Mouse (Mus musculus): Measurements from ENCODE around the gene Nedd4. TPM values are rescaled to one million over a fixed set of nuclear protein-coding genes. Genes with fewer than 3 reads are reported as not detected.

Gene Nedd4
- total and polyA plus RNA-seq, 3 experiments, result 167 to 583 (median 216) TPM

GRCm38 (mm10) chr9:72766789-72767349 is 104.7 kb downstream of the Nedd4 start (continued):
- no peak for TF ChIP-seq MYC (IDR thresholded peaks at IDR 0.05; ENCODE audit: low read depth, low read length)
- TF ChIP-seq ZMIZ1 (IDR thresholded peaks at IDR 0.05; ENCODE audit: low read depth, low read length), result no peak

GRCm38 (mm10) chr9:72775022-72775421 is 112.9 kb downstream of the Nedd4 start:
- Histone ChIP-seq H3K4me1 (ENCODE audit: control insufficient read depth in 1 of 2, insufficient read depth in 2 of 2, low read length in 2 of 2) (peaks cover 0 to 3% of the 10 kb centered on the region in 2 experiments; a peak in 1 of 4 replicates), H3K9me3 (replicated peaks; ENCODE audit: insufficient read depth, low read length) (no peaks in the 10 kb centered on the region), H3K27ac (ENCODE audit: control insufficient read depth, low read depth, low read length) (no peak overlapping the region), H3K27me3 (ENCODE audit: control insufficient read depth in 1 of 2, insufficient read depth in 2 of 2, low read length in 2 of 2) (no peaks in the 10 kb centered on the region; a peak in 2 of 4 replicates), H3K79me2 (ENCODE audit: control insufficient read depth, insufficient read depth, low read length, poor library complexity) (no peaks in the 10 kb centered on the region), H3K36me3 (ENCODE audit: control insufficient read depth in 1 of 2, insufficient read depth in 2 of 2, low read length in 2 of 2) (peaks cover 0 to 2% of the 10 kb centered on the region in 2 experiments; a peak in 1 of 4 replicates), H3K9ac (ENCODE audit: control insufficient read depth, low read depth, low read length, poor library complexity, severe bottlenecking) (no peak overlapping the region), H3K4me3 (ENCODE audit: control insufficient read depth in 1 of 2, insufficient read depth in 1 of 2, low read depth in 2 of 2, low read length in 2 of 2) (no peak overlapping the region)
- no peak for TF ChIP-seq NELFE (IDR thresholded peaks at IDR 0.05; ENCODE audit: low read depth, low read length)
- no peak for TF ChIP-seq ZMIZ1 (IDR thresholded peaks at IDR 0.05; ENCODE audit: low read depth, low read length)
- TF ChIP-seq MAX (IDR thresholded peaks at IDR 0.05; ENCODE audit: low read length), result no peak
- TF ChIP-seq NRF1 (IDR thresholded peaks at IDR 0.05; ENCODE audit: insufficient read depth, low read depth, low read length, poor library complexity, severe bottlenecking), result no peak
- no peak for TF ChIP-seq BHLHE40 (IDR thresholded peaks at IDR 0.05; ENCODE audit: borderline replicate concordance, low read depth, low read length)
- no peak for TF ChIP-seq SMC3 (IDR thresholded peaks at IDR 0.05; ENCODE audit: low read depth, low read length)
- no peak for TF ChIP-seq E2F4 (IDR thresholded peaks at IDR 0.05; ENCODE audit: borderline replicate concordance, low read depth, low read length)
- no peak for TF ChIP-seq GATA1 (IDR thresholded peaks at IDR 0.05; ENCODE audit: low read depth, low read length)
- no peak for TF ChIP-seq MAFK (IDR thresholded peaks at IDR 0.05; ENCODE audit: borderline replicate concordance, low read depth, low read length)
- TF ChIP-seq MXI1 (IDR thresholded peaks at IDR 0.05; ENCODE audit: low read depth, low read length), result no peak
- no peak for TF ChIP-seq USF2 (IDR thresholded peaks at IDR 0.05; ENCODE audit: borderline replicate concordance in 1 of 2, insufficient read depth in 1 of 2, low read depth in 1 of 2, low read length in 2 of 2)
- no peak for TF ChIP-seq KAT2A (conservative IDR thresholded peaks at IDR 0.05; ENCODE audit: low read depth, low read length)
- no peak for TF ChIP-seq MEF2A (IDR thresholded peaks at IDR 0.05; ENCODE audit: extremely low read depth, insufficient replicate concordance, low read depth, low read length, poor library complexity, severe bottlenecking)
- TF ChIP-seq RCOR1 (IDR thresholded peaks at IDR 0.05; ENCODE audit: low read depth, low read length), result no peak
- no peak for TF ChIP-seq EP300 (IDR thresholded peaks at IDR 0.05; ENCODE audit: low read depth in 1 of 2, low read length in 2 of 2)
- no peak for TF ChIP-seq TAL1 (IDR thresholded peaks at IDR 0.05; ENCODE audit: low read length)
- TF ChIP-seq SIN3A (IDR thresholded peaks at IDR 0.05; ENCODE audit: low read length), result no peak
- no peak for TF ChIP-seq ZKSCAN1 (IDR thresholded peaks at IDR 0.05; ENCODE audit: low read depth, low read length)
- TF ChIP-seq MAZ (IDR thresholded peaks at IDR 0.05; ENCODE audit: low read depth, low read length), result no peak
- no peak for TF ChIP-seq ETS1 (IDR thresholded peaks at IDR 0.05; ENCODE audit: low read depth, low read length)
- no peak for DNase-seq (ENCODE audit: low read depth, low spot score)
